Mouse (Mus musculus) myocyte (in vitro differentiated cells): Measurements from ENCODE around the gene Golt1a.

ENCODE experiments used
- MYOG ChIP-seq, 3 experiments: IDR thresholded peaks; one replicate each; pipeline ENCODE4 v1.6.1; 2011; ENCODE audit warnings: control low read depth in 2 of 3, low read depth in 2 of 3, mild to moderate bottlenecking in 2 of 3; ENCODE audit not compliant: insufficient read length in 2 of 3, control insufficient read depth in 1 of 3, insufficient read depth in 1 of 3
- POLR2A ChIP-seq: IDR thresholded peaks from one replicate; pipeline ENCODE4 v1.6.1; 2011; ENCODE audit warnings: low read depth, mild to moderate bottlenecking, control low read depth, moderate library complexity; ENCODE audit not compliant: insufficient read length
- REST ChIP-seq: IDR thresholded peaks from one replicate; pipeline ENCODE4 v1.6.1; 2011; ENCODE audit warnings: mild to moderate bottlenecking, control low read depth, moderate library complexity; ENCODE audit not compliant: insufficient read depth, insufficient read length
- TCF12 ChIP-seq: IDR thresholded peaks from one replicate; pipeline ENCODE4 v1.6.1; 2011; ENCODE audit warnings: mild to moderate bottlenecking, control low read depth; ENCODE audit not compliant: poor library complexity, insufficient read depth, severe bottlenecking
- TCF3 ChIP-seq: IDR thresholded peaks from one replicate; pipeline ENCODE4 v1.6.1; 2011; ENCODE audit warnings: low read depth, control low read depth; ENCODE audit not compliant: insufficient read length

GRCm38 (mm10) chr1:133311946-133312345 lies 2.3 kb downstream of the Golt1a start:
- TF ChIP-seq POLR2A (no peak), MYOG (IDR thresholded peaks at IDR 0.05; ENCODE audit: control insufficient read depth in 1 of 3, insufficient read depth in 1 of 3, insufficient read length in 2 of 3, low read depth in 2 of 3) (no peak), TCF12 (no peak), REST (no peak), TCF3 (no peak)
